Mouse (Mus musculus) left cerebral cortex, postnatal 14 days (tissue): ENCODE data around the gene Foxp1. TPM values are rescaled to one million over a fixed set of nuclear protein-coding genes. Genes with fewer than 3 reads are reported as not detected.
A peak's percentile ranks its signal among the peaks of the same experiment; 100 is the strongest.

Source experiments
- DNase-seq, 2 experiments: peaks; one replicate each; pipeline ENCODE4 v3.0.0; 2021 to 2022; ENCODE audit warnings: low spot score in 2 of 2, mixed read lengths in 1 of 2
- intact Hi-C: fragments of 180-260 bp; cut with DNase I; formaldehyde crosslinking; loops from one replicate; pipeline ENCODE4 v1.15.1; 2025
- total RNA-seq, 2 experiments: library from RNA; stranded (reverse); gene quantifications; 2 replicates each; pipeline ENCODE4 v1.2.3; 2021

Gene Foxp1
- total RNA-seq, 2 experiments from 2014 or later: 137 to 149 TPM

- intact Hi-C loops: no loop called here
- no peak for DNase-seq
Observed at GRCm38 (mm10) chr6:99101489-99101908, 421.0 kb downstream of the Foxp1 start.

- DNase-seq: no peak
- intact Hi-C loops: no loop called here
Observed at GRCm38 (mm10) chr6:99100331-99100730, 422.2 kb downstream of the Foxp1 start.

- intact Hi-C loops: no loop called here
- no peak for DNase-seq
Observed at GRCm38 (mm10) chr6:99099781-99100180, 422.7 kb downstream of the Foxp1 start.

- intact Hi-C loops: no loop called here
- DNase-seq: no peak
Observed at GRCm38 (mm10) chr6:99097191-99097590, 425.3 kb downstream of the Foxp1 start.

GRCm38 (mm10) chr6:99096776-99097166 lies 425.8 kb downstream of the Foxp1 start:
- intact Hi-C loops: no loop called here

GRCm38 (mm10) chr6:99096105-99096775 lies 426.3 kb downstream of the Foxp1 start:
- DNase-seq: peak; percentile 44
- intact Hi-C loops: no loop called here

More at GRCm38 (mm10) chr6:99096776-99097166, 425.8 kb downstream of the Foxp1 start:
- DNase-seq: no peak

GRCm38 (mm10) chr6:99095185-99096104 lies 427.1 kb downstream of the Foxp1 start:
- no peak for DNase-seq
- intact Hi-C loops: no loop called here

GRCm38 (mm10) chr6:99094339-99094989 lies 428.1 kb downstream of the Foxp1 start:
- intact Hi-C loops: no loop called here
- DNase-seq: no peak

- no peak for DNase-seq
- intact Hi-C loops: no loop called here
Observed at GRCm38 (mm10) chr6:99093856-99094255, 428.7 kb downstream of the Foxp1 start.

- intact Hi-C loops: no loop called here
- no peak for DNase-seq
Observed at GRCm38 (mm10) chr6:99093208-99093607, 429.3 kb downstream of the Foxp1 start.

- DNase-seq: no peak
- intact Hi-C loops: no loop called here
Observed at GRCm38 (mm10) chr6:99091799-99092198, 430.7 kb downstream of the Foxp1 start.

- DNase-seq: no peak
- intact Hi-C loops: no loop called here
Observed at GRCm38 (mm10) chr6:99087598-99087997, 434.9 kb downstream of the Foxp1 start.

- intact Hi-C loops: no loop called here
- DNase-seq: no peak
Observed at GRCm38 (mm10) chr6:99084956-99085355, 437.6 kb downstream of the Foxp1 start.

- no peak for DNase-seq
- intact Hi-C loops: no loop called here
Observed at GRCm38 (mm10) chr6:99081259-99081658, 441.3 kb downstream of the Foxp1 start.

GRCm38 (mm10) chr6:99079041-99079835 lies 443.3 kb downstream of the Foxp1 start:
- DNase-seq: peak; percentile 74 to 81
- intact Hi-C loops: no loop called here

GRCm38 (mm10) chr6:99078089-99078488 lies 444.4 kb downstream of the Foxp1 start:
- intact Hi-C loops: no loop called here
- DNase-seq: no peak

GRCm38 (mm10) chr6:99073303-99074271 lies 448.9 kb downstream of the Foxp1 start:
- intact Hi-C loops: no loop called here
- no peak for DNase-seq

GRCm38 (mm10) chr6:99070710-99071109 lies 451.8 kb downstream of the Foxp1 start:
- no peak for DNase-seq
- intact Hi-C loops: no loop called here
